Mouse (Mus musculus) lung, adult 2 months (tissue): ENCODE measurements around the gene Adap1. TPM values are rescaled to one million over a fixed set of nuclear protein-coding genes. Genes with fewer than 3 reads are reported as not detected.

Experiments used
- DNase-seq: peaks from one replicate; pipeline ENCODE4 v3.0.0; 2022
- H3K4me1 ChIP-seq: fragments of 200-500 bp; 2 replicates; pipeline ENCODE4 v1.6.1; 2011; ENCODE audit warnings: low read length; ENCODE audit not compliant: control insufficient read depth, insufficient read depth
- H3K4me3 ChIP-seq: fragments of 200-500 bp; replicated peaks from 2 replicates; pipeline ENCODE3; 2011; ENCODE audit warnings: low read depth, mild to moderate bottlenecking, control low read depth, low read length; ENCODE audit errors: extremely low read depth
- CTCF ChIP-seq: fragments of 200-500 bp; IDR thresholded peaks from 2 replicates; pipeline ENCODE4 v1.5.1; 2011; ENCODE audit warnings: mild to moderate bottlenecking, low read length, control low read depth; ENCODE audit not compliant: insufficient read depth
- POLR2A ChIP-seq: fragments of 200-500 bp; IDR thresholded peaks from 2 replicates; pipeline ENCODE4 v1.6.1; 2011; ENCODE audit warnings: low read depth, mild to moderate bottlenecking, control low read depth, low read length, borderline replicate concordance; ENCODE audit errors: extremely low read depth
- WGBS: fragments of 180-500 bp; shearing (Covaris S2); methylation state at CpG from one replicate; pipeline ENCODE4 v1.1.7; 2018; 5-methylcytosine and 5-hydroxymethylcytosine counted together
- polyA plus RNA-seq: library from polyadenylated mRNA; depleted of rRNA; stranded (reverse); fragments of >200 nt; gene quantifications from 2 replicates; pipeline ENCODE4 v1.2.3, GENCODE M21; 2012

The Adap1 gene
- polyA plus RNA-seq, 1 experiment, result 13.8 TPM

DNA sequence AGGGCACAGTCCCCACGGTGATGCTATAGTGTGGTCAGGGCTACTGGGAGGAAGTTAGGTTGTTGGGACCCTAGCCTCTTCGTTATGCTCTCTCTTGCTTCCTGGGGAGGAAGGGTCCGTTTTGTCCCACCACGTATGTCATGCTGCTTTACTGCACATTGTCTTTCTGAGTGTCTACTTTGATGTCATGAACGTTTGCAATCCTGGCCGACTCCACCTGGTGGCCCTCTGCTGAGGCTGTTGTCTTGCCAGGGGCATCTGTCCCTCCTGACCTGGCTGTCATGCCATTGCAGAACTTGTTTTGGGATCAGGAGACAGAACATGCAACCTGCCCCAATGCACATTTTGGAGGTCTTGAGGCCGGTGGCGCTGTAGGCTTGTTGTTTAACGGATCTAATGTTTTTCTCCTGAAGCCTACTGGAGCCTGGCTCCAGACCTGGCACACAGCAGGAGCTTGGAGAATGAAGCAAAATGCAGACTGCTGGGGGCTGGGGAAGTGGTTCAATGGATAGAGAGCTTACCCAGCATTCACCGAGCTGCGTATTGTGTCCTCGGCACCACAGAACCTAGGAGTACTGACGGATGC lies 782 bp upstream of the Adap1 start:
- no peak for DNase-seq
- H3K4me3 ChIP-seq, result no peak overlapping the region
- WGBS, result 72% methylated on average over 13 of the region's 13 CpGs
- TF ChIP-seq POLR2A, result no peak
- TF ChIP-seq CTCF, result no peak
- H3K4me1 ChIP-seq, result peaks cover 4% of the 10 kb centered on the region

DNA sequence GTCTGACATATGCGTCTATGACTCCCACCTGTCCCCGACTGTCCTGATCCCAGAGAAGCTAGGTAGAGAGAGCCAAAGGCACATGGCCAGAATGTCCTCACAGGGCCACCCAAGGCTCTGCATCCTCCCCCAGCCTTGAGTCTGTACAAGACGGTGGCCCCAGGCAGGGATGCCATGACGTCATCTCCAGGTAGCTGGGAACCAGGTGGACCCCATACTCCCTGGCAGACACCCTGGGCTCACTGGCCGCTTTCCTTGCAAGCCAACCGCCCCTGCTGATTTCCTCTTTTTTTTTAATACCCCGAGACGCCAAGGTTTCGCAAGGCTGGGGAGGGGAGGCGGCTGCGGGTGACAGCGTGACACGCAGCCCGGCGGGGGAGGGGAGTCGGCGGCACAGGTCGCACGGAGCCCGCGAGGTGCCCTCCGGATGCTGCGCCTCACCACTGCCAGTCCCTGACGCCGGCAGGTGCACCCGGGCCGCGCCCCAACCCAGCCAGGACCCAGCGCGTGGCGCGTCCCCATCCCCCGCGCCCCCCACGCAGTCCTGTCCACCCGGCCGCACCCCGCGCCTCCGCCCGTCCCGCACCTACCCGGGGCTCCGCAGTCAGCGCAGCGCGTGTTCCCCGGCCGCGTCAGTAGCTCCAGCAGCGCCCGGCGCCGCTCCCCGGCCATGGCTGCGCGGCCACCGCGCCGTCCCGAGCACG lies 579 bp downstream of the Adap1 start:
- Histone ChIP-seq H3K4me1 (peaks cover 4% of the 10 kb centered on the region), H3K4me3 (peak overlapping the region; percentile 27)
- DNase-seq, result peak; percentile 38
- no peak for TF ChIP-seq CTCF
- no peak for TF ChIP-seq POLR2A
- WGBS, result 2% methylated on average over 58 of the region's 62 CpGs

DNA sequence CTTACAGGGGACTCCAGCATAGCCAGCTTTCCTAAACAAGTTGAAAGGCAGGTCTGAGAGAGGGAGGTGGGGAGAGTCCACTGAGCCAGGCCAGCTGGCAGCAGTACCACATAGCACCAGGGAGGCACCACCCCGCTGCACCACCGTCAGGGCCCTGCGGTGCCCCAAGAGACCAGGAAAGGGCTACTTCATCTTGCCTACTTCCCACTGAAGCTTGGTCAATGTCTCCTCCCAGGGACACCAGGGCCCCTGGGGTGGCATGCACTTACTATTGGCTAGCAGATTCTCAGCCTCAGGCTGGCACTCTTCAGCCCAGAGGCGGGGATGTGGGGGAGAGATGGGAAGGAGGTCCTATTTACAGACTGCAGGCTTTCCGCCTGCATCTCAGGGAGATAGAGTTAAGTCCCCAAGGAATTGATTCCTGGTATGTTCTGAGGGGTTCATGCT lies 1.4 kb downstream of the Adap1 start:
- no peak for TF ChIP-seq CTCF
- DNase-seq, result no peak
- 44% methylated on average over 5 of the region's 5 CpGs for WGBS
- H3K4me3 ChIP-seq, result no peak overlapping the region
- peaks cover 4% of the 10 kb centered on the region for H3K4me1 ChIP-seq

DNA sequence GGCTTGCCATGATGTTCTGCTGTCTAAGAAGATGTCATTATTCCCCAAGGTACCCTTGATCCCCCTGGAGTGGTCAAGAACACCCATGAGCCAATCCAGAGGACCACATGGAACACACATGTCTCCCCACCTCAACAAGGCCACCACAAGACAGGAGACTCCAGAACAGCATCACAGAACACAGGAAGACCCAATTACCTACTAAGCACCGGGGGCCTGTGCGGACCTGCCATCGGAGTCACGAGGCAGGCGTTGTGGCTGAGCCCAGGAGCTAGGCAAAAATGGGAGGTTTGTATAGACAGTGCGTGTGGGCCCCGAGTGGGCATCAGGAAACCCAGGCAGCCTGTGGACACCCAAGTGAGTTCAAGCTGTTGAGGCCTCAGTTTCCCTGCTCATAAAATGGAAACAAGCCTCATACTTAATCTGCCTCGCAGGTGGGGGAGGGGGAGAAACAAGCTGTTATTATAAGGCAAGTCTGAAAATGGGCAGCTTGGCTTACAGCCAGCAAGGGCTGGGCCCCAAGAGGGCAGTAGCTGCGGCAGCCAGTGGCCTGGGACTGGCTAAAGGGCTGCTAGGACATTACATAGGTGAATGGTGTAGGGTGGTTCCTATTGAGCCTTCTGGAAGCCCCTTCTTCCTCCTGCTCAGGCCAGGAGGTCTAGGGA lies 2.0 kb downstream of the Adap1 start:
- no peak for TF ChIP-seq POLR2A
- no peak for TF ChIP-seq CTCF
- Histone ChIP-seq H3K4me1 (peaks cover 4% of the 10 kb centered on the region), H3K4me3 (no peak overlapping the region)
- no peak for DNase-seq
- 73% methylated on average over 9 of the region's 9 CpGs for WGBS

DNA sequence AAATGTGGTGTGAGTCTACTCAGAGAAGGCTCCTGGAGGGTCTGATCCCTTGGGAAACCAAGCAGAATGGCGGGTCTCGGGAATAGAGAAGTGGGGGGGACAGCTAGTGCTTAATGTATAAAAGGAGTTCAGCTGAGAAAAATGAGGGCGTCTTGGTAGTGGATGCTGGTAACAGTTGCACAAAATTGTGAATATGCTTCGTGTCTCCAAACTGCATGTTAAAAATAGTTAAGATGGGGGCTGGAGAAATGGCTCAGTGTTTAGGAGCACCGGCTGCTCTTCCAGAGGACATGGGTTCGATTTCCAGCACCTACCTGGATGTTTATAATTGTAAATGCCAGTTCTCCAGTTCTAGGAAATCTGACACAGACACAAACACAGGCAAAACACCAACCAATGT lies 4.1 kb downstream of the Adap1 start:
- Histone ChIP-seq H3K4me1 (peaks cover 4% of the 10 kb centered on the region), H3K4me3 (no peak overlapping the region)
- no peak for TF ChIP-seq POLR2A
- no peak for TF ChIP-seq CTCF
- DNase-seq, result no peak
- 77% methylated on average over 6 of the region's 6 CpGs for WGBS

DNA sequence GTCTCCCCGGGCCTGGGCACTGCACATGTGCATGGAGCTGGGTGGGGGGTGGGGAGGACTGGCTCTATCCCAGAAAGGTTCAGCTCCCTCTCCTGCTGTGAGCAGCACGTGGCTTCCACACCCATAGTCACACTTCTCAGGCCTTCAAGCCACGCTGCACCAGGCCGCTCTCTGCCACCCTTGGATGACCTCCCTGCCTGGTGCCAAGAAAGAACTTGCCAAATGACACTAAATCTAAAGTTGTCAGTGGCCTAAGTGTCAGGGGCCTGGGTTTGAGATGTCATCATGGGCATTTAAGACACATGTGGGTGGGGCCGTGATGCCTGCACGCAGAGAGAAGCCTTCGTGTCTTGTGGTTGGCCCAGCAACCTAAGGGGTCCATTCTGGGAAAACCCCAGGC lies 5.0 kb downstream of the Adap1 start:
- no peak for TF ChIP-seq CTCF
- no peak for TF ChIP-seq POLR2A
- WGBS, result 69% methylated on average over 7 of the region's 7 CpGs
- DNase-seq, result no peak
- Histone ChIP-seq H3K4me3 (no peak overlapping the region), H3K4me1 (peaks cover 2% of the 10 kb centered on the region; the same call in 1 of the 2 replicates)

DNA sequence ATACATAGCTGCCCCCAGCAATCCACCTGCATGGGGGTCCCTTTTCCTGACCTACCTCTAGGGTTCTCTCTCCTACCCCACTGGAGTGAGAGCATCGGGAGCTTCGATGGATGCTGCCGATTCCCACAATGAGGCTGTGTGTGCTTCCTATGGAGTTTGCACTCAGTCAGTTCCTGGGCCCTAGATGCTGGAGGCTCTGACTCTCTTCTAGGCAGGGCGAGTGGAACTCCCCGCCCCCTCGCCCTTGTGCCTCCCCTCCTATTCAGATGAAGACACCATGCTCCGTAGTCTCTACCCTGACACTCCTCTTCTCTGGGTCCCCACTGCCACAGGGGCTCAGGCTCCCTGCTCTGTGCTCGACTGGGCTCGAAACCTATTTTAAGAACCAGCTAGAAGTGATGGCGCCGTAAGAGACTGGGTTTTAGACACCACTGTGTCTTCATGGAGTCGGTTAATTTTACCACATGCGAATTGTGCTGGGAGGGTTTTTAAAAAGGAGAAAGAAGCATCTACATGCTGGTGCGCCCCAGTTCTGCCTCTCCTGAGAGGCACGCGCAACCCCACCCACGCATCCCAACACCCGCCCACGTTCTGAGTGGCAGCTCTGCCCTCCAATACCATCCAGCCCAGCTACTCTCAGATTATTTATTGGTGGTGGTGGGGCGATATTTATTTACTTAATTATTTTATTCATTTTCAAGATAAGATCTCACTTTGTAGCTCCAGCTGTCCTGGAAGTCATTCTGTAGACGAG lies 7.5 kb downstream of the Adap1 start:
- 76% methylated on average over 21 of the region's 21 CpGs for WGBS
- no peaks in the 10 kb centered on the region for H3K4me1 ChIP-seq
- DNase-seq, result no peak
- no peak for TF ChIP-seq CTCF
- TF ChIP-seq POLR2A, result no peak
- no peak overlapping the region for H3K4me3 ChIP-seq

DNA sequence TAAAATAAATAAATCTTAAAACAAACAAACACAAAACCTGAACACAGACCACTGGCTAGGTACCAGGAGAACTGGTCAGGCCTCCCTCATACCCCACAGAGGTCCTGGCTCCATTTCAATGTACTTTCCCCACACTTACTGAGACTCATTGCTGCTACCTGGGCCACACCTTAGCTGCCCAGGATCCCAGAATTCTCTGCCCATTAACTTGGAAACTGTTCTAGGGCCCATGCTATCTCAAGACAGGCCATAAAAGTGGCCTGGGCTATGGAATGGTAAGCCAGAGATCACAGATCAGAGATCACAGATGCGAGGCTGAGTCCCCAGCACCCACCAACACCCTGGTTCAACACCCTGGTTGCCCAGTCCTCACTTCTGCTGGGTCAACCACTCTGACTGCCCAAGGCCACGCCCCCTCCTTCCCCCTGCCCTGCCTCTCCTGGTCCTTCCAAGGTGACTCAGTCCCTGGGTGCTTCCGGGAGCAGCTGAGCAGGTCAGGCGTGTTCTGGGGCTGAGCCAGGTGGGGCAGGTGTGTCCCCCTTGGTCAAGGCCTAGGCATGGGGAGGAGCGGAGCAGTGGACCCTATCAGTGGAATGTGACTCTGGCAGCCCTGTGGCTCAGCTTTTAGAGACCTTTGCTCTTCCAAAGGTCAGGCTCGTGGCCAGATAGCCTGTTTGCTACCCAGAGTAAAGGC lies 8.3 kb downstream of the Adap1 start:
- H3K4me3 ChIP-seq, result no peak overlapping the region
- TF ChIP-seq CTCF (no peak), POLR2A (no peak)
- WGBS, result 61% methylated on average over 6 of the region's 6 CpGs
- no peaks in the 10 kb centered on the region for H3K4me1 ChIP-seq
- DNase-seq, result no peak
